Mouse (Mus musculus): ENCODE measurements around the gene Rgr. TPM values are rescaled to one million over a fixed set of nuclear protein-coding genes. Genes with fewer than 3 reads are reported as not detected.
A peak's percentile ranks its signal among the peaks of the same experiment; 100 is the strongest.

Rgr gene
- not detected in 2 replicates for polyA plus RNA-seq (2016; fragmentation: Nextera tagmentation; extraction: Ambion mirVana)

- ATAC-seq (ENCODE audit: insufficient number of reproducible peaks, low FRiP score), result no peak
- Histone ChIP-seq H3K36me3 (no peaks in the 10 kb centered on the region), H3K27me3 (replicated peaks) (no peaks in the 10 kb centered on the region), H3K4me3 (no peak within 1 kb of the TSS), H3K9ac (no peak within 1 kb of the TSS), H3K4me2 (no peak within 1 kb of the TSS), H3K27ac (ENCODE audit: poor library complexity, severe bottlenecking) (no peak within 1 kb of the TSS), H3K4me1 (replicated peaks) (no peaks in the 10 kb centered on the region), H3K9me3 (replicated peaks) (no peaks in the 10 kb centered on the region)
- 70% methylated on average over 1 of the region's 1 CpGs for WGBS
Measured at GRCm38 (mm10) chr14:37048914-37049410, at the start of gene Rgr. Rgr (minus strand) TSS chr14:37048964.

GRCm38 (mm10) chr14:37097956-37098530 lies 49.3 kb upstream of the Rgr start, which contains the start of gene Cdhr1:
Cdhr1 (minus strand) TSS chr14:37098347.
- Histone ChIP-seq H3K9ac (peak within 1 kb of the TSS; percentile 43; the same call in 1 of the 2 replicates), H3K27ac (ENCODE audit: poor library complexity, severe bottlenecking) (no peak within 1 kb of the TSS), H3K4me3 (peak within 1 kb of the TSS; percentile 46), H3K4me1 (replicated peaks) (peaks cover 15% of the 10 kb centered on the region; the same call in 1 of the 2 replicates), H3K27me3 (replicated peaks) (peaks cover 69% of the 10 kb centered on the region), H3K4me2 (peak within 1 kb of the TSS; percentile 82), H3K9me3 (replicated peaks) (no peaks in the 10 kb centered on the region), H3K36me3 (no peaks in the 10 kb centered on the region)
- under 1% methylated on average over 30 of the region's 30 CpGs for WGBS
- ATAC-seq (ENCODE audit: insufficient number of reproducible peaks, low FRiP score), result no peak

- peaks cover 15% of the 10 kb centered on the region; the same call in 1 of the 2 replicates for H3K4me1 ChIP-seq (replicated peaks)
- H3K4me2 ChIP-seq, result no peak overlapping the region
- H3K4me3 ChIP-seq, result no peak overlapping the region
- peaks cover 58% of the 10 kb centered on the region for H3K27me3 ChIP-seq (replicated peaks)
- H3K9ac ChIP-seq, result no peak overlapping the region
- H3K36me3 ChIP-seq, result no peaks in the 10 kb centered on the region
- ATAC-seq (ENCODE audit: insufficient number of reproducible peaks, low FRiP score), result no peak
- 73% methylated on average over 4 of the region's 4 CpGs for WGBS
- no peak overlapping the region for H3K27ac ChIP-seq (ENCODE audit: poor library complexity, severe bottlenecking)
- H3K9me3 ChIP-seq (replicated peaks), result no peaks in the 10 kb centered on the region
Measured at GRCm38 (mm10) chr14:37095556-37095955, 46.8 kb upstream of the Rgr start.

- Histone ChIP-seq H3K9ac (no peak overlapping the region), H3K4me3 (no peak overlapping the region), H3K27me3 (replicated peaks) (peaks cover 49% of the 10 kb centered on the region), H3K4me2 (no peak overlapping the region), H3K36me3 (no peaks in the 10 kb centered on the region), H3K4me1 (replicated peaks) (peaks cover 15% of the 10 kb centered on the region; the same call in 1 of the 2 replicates), H3K27ac (ENCODE audit: poor library complexity, severe bottlenecking) (no peak overlapping the region), H3K9me3 (replicated peaks) (no peaks in the 10 kb centered on the region)
- ATAC-seq (ENCODE audit: insufficient number of reproducible peaks, low FRiP score), result no peak
- WGBS, result 68% methylated on average over 6 of the region's 6 CpGs
Measured at GRCm38 (mm10) chr14:37094436-37094835, 45.7 kb upstream of the Rgr start.

GRCm38 (mm10) chr14:37083755-37084154 lies 35.0 kb upstream of the Rgr start:
- Histone ChIP-seq H3K4me1 (replicated peaks) (no peaks in the 10 kb centered on the region), H3K36me3 (no peaks in the 10 kb centered on the region), H3K9ac (no peak overlapping the region), H3K27ac (ENCODE audit: poor library complexity, severe bottlenecking) (no peak overlapping the region), H3K4me3 (no peak overlapping the region), H3K27me3 (replicated peaks) (no peaks in the 10 kb centered on the region), H3K9me3 (replicated peaks) (no peaks in the 10 kb centered on the region), H3K4me2 (no peak overlapping the region)
- 29% methylated on average over 4 of the region's 4 CpGs for WGBS
- no peak for ATAC-seq (ENCODE audit: insufficient number of reproducible peaks, low FRiP score)

- H3K9me3 ChIP-seq (replicated peaks), result no peaks in the 10 kb centered on the region
- H3K36me3 ChIP-seq, result no peaks in the 10 kb centered on the region
- no peak overlapping the region for H3K4me3 ChIP-seq
- H3K27me3 ChIP-seq (replicated peaks), result no peaks in the 10 kb centered on the region
- H3K4me1 ChIP-seq (replicated peaks), result no peaks in the 10 kb centered on the region
- no peak for ATAC-seq (ENCODE audit: insufficient number of reproducible peaks, low FRiP score)
- H3K9ac ChIP-seq, result no peak overlapping the region
- H3K4me2 ChIP-seq, result no peak overlapping the region
- 75% methylated on average over 1 of the region's 1 CpGs for WGBS
- H3K27ac ChIP-seq (ENCODE audit: poor library complexity, severe bottlenecking), result no peak overlapping the region
Measured at GRCm38 (mm10) chr14:37080724-37081123, 32.0 kb upstream of the Rgr start.

- WGBS, result 18% methylated on average over 9 of the region's 9 CpGs
- H3K4me1 ChIP-seq (replicated peaks), result no peaks in the 10 kb centered on the region
- no peaks in the 10 kb centered on the region for H3K9me3 ChIP-seq (replicated peaks)
- H3K27me3 ChIP-seq (replicated peaks), result no peaks in the 10 kb centered on the region
- ATAC-seq (ENCODE audit: insufficient number of reproducible peaks, low FRiP score), result no peak
- no peak overlapping the region for H3K4me2 ChIP-seq
- no peak overlapping the region for H3K9ac ChIP-seq
- H3K27ac ChIP-seq (ENCODE audit: poor library complexity, severe bottlenecking), result no peak overlapping the region
- H3K4me3 ChIP-seq, result no peak overlapping the region
- H3K36me3 ChIP-seq, result no peaks in the 10 kb centered on the region
Measured at GRCm38 (mm10) chr14:37068516-37068915, 19.8 kb upstream of the Rgr start.

GRCm38 (mm10) chr14:37067629-37068028 lies 18.9 kb upstream of the Rgr start, which contains the start of gene Lrit2:
Lrit2 (plus strand) TSS chr14:37067929.
- whole genome bisulfite sequencing, result 70% methylated on average over 5 of the region's 5 CpGs
- H3K4me3 ChIP-seq, result no peak within 1 kb of the TSS
- H3K9me3 ChIP-seq (replicated peaks), result no peaks in the 10 kb centered on the region
- H3K4me1 ChIP-seq (replicated peaks), result no peaks in the 10 kb centered on the region
- no peaks in the 10 kb centered on the region for H3K36me3 ChIP-seq
- H3K4me2 ChIP-seq, result no peak within 1 kb of the TSS
- no peak for ATAC-seq (ENCODE audit: insufficient number of reproducible peaks, low FRiP score)
- H3K27ac ChIP-seq (ENCODE audit: poor library complexity, severe bottlenecking), result no peak within 1 kb of the TSS
- H3K27me3 ChIP-seq (replicated peaks), result no peaks in the 10 kb centered on the region
- no peak within 1 kb of the TSS for H3K9ac ChIP-seq

GRCm38 (mm10) chr14:37066636-37067035 lies 17.9 kb upstream of the Rgr start:
- H3K9me3 ChIP-seq (replicated peaks), result no peaks in the 10 kb centered on the region
- WGBS, result 53% methylated on average over 2 of the region's 2 CpGs
- no peak overlapping the region for H3K4me3 ChIP-seq
- H3K27ac ChIP-seq (ENCODE audit: poor library complexity, severe bottlenecking), result no peak overlapping the region
- H3K9ac ChIP-seq, result no peak overlapping the region
- no peaks in the 10 kb centered on the region for H3K27me3 ChIP-seq (replicated peaks)
- H3K4me2 ChIP-seq, result no peak overlapping the region
- no peaks in the 10 kb centered on the region for H3K4me1 ChIP-seq (replicated peaks)
- no peak for ATAC-seq (ENCODE audit: insufficient number of reproducible peaks, low FRiP score)
- H3K36me3 ChIP-seq, result no peaks in the 10 kb centered on the region

- Histone ChIP-seq H3K4me1 (replicated peaks) (no peaks in the 10 kb centered on the region), H3K27me3 (replicated peaks) (no peaks in the 10 kb centered on the region), H3K9me3 (replicated peaks) (no peaks in the 10 kb centered on the region), H3K4me3 (no peak overlapping the region), H3K36me3 (no peaks in the 10 kb centered on the region), H3K27ac (ENCODE audit: poor library complexity, severe bottlenecking) (no peak overlapping the region), H3K9ac (no peak overlapping the region), H3K4me2 (no peak overlapping the region)
- no peak for ATAC-seq (ENCODE audit: insufficient number of reproducible peaks, low FRiP score)
- WGBS, result 52% methylated on average over 2 of the region's 2 CpGs
Measured at GRCm38 (mm10) chr14:37064849-37065248, 16.1 kb upstream of the Rgr start.

- Histone ChIP-seq H3K4me3 (no peak overlapping the region), H3K27ac (ENCODE audit: poor library complexity, severe bottlenecking) (no peak overlapping the region), H3K9ac (no peak overlapping the region), H3K27me3 (replicated peaks) (no peaks in the 10 kb centered on the region), H3K4me1 (replicated peaks) (no peaks in the 10 kb centered on the region), H3K36me3 (no peaks in the 10 kb centered on the region), H3K4me2 (no peak overlapping the region), H3K9me3 (replicated peaks) (no peaks in the 10 kb centered on the region)
- WGBS, result 39% methylated on average over 5 of the region's 5 CpGs
- no peak for ATAC-seq (ENCODE audit: insufficient number of reproducible peaks, low FRiP score)
Measured at GRCm38 (mm10) chr14:37034432-37034831, 14.3 kb downstream of the Rgr start.

- WGBS, result 16% methylated on average over 7 of the region's 7 CpGs
Measured at GRCm38 (mm10) chr14:37033241-37033640, 15.5 kb downstream of the Rgr start.

More at GRCm38 (mm10) chr14:37033241-37033640, 15.5 kb downstream of the Rgr start:
- Histone ChIP-seq H3K9me3 (replicated peaks) (no peaks in the 10 kb centered on the region), H3K4me2 (no peak overlapping the region), H3K9ac (no peak overlapping the region), H3K4me1 (replicated peaks) (no peaks in the 10 kb centered on the region), H3K27ac (ENCODE audit: poor library complexity, severe bottlenecking) (no peak overlapping the region), H3K4me3 (no peak overlapping the region), H3K27me3 (replicated peaks) (no peaks in the 10 kb centered on the region), H3K36me3 (no peaks in the 10 kb centered on the region)
- no peak for ATAC-seq (ENCODE audit: insufficient number of reproducible peaks, low FRiP score)

Measured in heart, embryonic 12.5 days (tissue).